Mouse (Mus musculus): ENCODE data around the gene Gm7358.
A peak's percentile ranks its signal among the peaks of the same experiment; 100 is the strongest.
"Not testable (repeated sequence)": the region's sequence is repeated elsewhere in the genome, so short reads cannot be mapped to it uniquely, and the experiment has no call there.

The Gm7358 gene

GRCm38 (mm10) chr17:14059431-14059830 lies at the start of gene Gm7358:
TSS of gene Gm7358 (minus strand) at chr17:14059531.
- DNase-seq = not testable (repeated sequence)

- not testable (repeated sequence) for DNase-seq
These were observed 43.7 kb upstream of the Gm7358 start for GRCm38 (mm10) chr17:14103018-14103417.

GRCm38 (mm10) chr17:14101446-14101980 lies 42.2 kb upstream of the Gm7358 start:
- DNase-seq = peak; percentile 12 to 25

DNA sequence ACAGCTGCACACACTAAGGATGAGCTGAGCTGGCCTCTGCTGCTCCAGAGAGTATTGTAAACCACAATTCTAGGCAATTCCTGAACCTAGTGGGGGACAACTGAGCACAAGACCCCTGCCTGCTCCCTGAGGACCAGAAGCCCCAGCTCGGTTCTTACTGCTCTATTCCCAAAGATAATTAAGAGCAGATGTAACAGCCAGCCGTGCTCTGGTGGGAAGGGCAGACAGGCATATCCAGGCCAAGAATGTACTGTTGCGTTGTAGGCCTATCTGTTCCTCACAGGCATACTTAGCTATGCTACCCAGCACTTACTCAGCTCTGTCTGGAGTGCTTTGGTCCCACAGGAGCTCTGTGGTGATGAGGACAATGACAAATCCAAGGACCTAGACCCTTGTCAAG lies 40.6 kb upstream of the Gm7358 start:
- DNase-seq = not testable (repeated sequence)

- DNase-seq = not testable (repeated sequence)
These were observed 34.8 kb upstream of the Gm7358 start for GRCm38 (mm10) chr17:14094165-14094564.

DNA sequence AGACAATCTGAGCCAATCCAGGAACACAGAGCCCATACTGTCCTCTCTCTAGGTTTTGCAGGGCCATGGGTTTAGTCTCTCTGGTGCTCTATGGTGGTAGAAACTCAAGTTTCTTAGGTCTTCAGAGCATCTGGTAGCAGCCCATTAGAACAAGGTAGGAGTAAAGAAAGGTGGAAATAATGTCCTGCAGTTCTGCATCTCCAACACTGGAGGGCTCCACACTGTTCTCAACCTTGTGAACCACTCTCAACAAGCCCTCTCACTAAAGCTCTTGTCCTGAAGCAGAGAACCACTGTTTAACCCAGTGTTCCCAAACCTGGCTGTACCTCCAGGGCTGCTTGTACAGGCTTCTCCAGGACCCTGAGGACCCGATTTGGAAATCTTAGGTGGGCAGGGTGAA lies 27.3 kb upstream of the Gm7358 start:
- not testable (repeated sequence) for DNase-seq

DNA sequence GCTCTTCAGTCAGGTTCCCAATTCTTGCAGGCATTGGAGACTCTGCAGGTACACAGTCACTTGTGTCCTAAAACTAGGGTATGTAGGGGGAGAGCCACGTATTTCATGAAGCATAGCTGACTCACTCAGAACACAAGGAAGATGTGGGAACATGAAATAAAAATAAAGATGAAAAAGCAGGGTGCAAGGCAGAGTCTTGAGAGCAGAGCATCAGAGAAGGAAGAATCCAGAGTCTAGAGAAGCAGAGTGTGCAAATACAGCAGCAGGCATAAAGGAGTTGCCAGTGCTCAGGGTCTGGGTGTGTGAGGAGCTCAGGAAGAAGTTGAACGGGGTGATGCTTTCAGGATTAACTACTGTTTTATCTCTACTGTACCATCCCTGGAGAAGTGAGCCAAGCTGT lies 17.5 kb downstream of the Gm7358 start:
- not testable (repeated sequence) for DNase-seq

DNA sequence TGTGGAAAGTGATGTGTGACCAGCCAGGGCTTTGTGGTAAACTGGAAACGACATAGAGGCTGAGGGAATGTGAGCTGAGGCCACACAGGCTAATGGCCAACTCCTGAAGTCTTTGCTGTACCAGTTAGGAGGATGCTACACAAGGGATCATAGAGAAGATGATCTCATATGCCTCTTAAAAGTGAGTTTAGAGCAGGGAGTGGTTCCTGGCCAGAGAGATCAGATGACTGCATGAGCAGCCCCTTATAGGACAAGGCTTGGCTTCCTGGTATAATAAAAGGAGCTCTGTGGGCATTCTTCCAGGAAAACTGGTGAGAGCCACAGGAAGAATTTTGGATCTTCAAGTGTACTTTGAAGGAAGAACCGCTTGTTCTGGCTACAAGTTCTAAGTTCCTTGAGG lies 22.3 kb downstream of the Gm7358 start:
- DNase-seq = not testable (repeated sequence)

DNA sequence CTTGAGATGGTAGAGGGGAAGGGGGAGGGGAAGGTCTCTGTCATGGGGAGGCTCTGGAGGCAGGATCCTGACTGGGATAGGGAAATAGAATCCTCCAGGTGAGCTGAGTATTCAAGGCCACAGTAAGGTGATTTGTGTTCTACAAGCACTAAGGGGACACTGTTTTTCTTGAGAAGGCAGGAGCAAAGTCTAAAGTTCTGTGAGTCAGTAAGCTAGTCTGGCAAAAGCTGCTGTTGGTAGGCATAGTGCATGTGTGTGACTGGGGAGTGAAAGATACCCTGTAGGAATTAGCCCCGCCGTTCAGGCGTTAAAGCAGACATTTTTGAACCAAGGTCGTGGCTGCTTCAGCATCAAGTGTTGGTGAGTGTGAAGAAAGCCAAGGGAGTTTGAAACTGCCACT lies 23.2 kb downstream of the Gm7358 start:
- DNase-seq = not testable (repeated sequence)
